Mouse (Mus musculus) cerebellum, adult 2 months (tissue): ENCODE data around the gene Rnf220.

Source experiments
- CTCF ChIP-seq: fragments of 200-500 bp; IDR thresholded peaks from 2 replicates; pipeline ENCODE4 v1.5.1; 2011; ENCODE audit warnings: low read depth, mild to moderate bottlenecking, control low read depth, low read length, moderate library complexity, borderline replicate concordance; ENCODE audit not compliant: insufficient read depth
- POLR2A ChIP-seq: fragments of 200-500 bp; IDR thresholded peaks from 2 replicates; pipeline ENCODE4 v1.6.1; 2011; ENCODE audit warnings: low read length, control low read depth, borderline replicate concordance; ENCODE audit not compliant: insufficient read depth

DNA sequence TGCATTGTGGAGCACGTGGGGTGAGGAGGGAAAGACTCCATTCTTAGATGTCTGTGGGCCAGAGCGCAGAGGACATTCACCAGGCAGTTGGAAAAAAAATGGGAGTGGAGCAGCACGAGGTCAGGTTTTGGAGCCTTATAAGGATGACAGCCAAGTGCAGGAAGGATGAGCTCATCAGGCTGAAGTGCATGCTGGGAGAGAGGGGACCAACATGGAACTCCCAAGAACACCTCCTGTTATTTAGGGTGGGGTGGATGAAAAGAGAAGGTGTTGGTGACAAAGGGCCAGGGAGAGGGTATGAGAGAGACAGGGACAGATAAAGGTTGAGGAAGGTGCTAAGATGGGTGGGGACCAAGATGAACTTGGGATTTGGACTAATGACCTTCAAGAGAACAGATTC, 127.3 kb downstream of the Rnf220 start:
- no peak for TF ChIP-seq CTCF
- TF ChIP-seq POLR2A: no peak
